Mouse (Mus musculus) MEL (cell line): Measurements from ENCODE around the gene Scrt2.
A peak's percentile ranks its signal among the peaks of the same experiment; 100 is the strongest.

Experiments
- BHLHE40 ChIP-seq: IDR thresholded peaks from 2 replicates; pipeline ENCODE4 v1.6.1; 2012; ENCODE audit warnings: low read depth, mild to moderate bottlenecking, inconsistent platforms, low read length, improper control_type of control experiment, borderline replicate concordance
- CHD2 ChIP-seq: IDR thresholded peaks from 2 replicates; pipeline ENCODE4 v1.6.1; 2011; ENCODE audit warnings: low read length, improper control_type of control experiment
- CTCF ChIP-seq, 3 experiments: IDR thresholded peaks in 2 of 3; conservative IDR thresholded peaks in 1 of 3; 2 replicates each; pipeline ENCODE4 v1.5.1; 2011 to 2012; ENCODE audit warnings: low read length in 3 of 3, low read depth in 2 of 3, mild to moderate bottlenecking in 2 of 3, improper control_type of control experiment in 1 of 3, inconsistent platforms in 1 of 3, mixed read lengths in 1 of 3, moderate library complexity in 1 of 3; ENCODE audit not compliant: control insufficient read depth in 1 of 3, insufficient read depth in 1 of 3, poor library complexity in 1 of 3, severe bottlenecking in 1 of 3
- EP300 ChIP-seq, 2 experiments: IDR thresholded peaks; 2 replicates each; pipeline ENCODE4 v1.6.1; 2011; ENCODE audit warnings: improper control_type of control experiment in 2 of 2, low read length in 2 of 2, low read depth in 1 of 2, mild to moderate bottlenecking in 1 of 2
- ETS1 ChIP-seq: IDR thresholded peaks from 2 replicates; pipeline ENCODE4 v1.6.1; 2012; ENCODE audit warnings: low read depth, mild to moderate bottlenecking, inconsistent platforms, low read length, improper control_type of control experiment, moderate library complexity
- GATA1 ChIP-seq: IDR thresholded peaks from 2 replicates; pipeline ENCODE4 v1.6.1; 2011; ENCODE audit warnings: low read depth, low read length, improper control_type of control experiment
- MAX ChIP-seq: IDR thresholded peaks from 2 replicates; pipeline ENCODE4 v1.6.1; 2011; ENCODE audit warnings: low read length, improper control_type of control experiment
- POLR2A ChIP-seq, 2 experiments: IDR thresholded peaks; 2 replicates each; pipeline ENCODE4 v1.6.1; 2011 to 2012; ENCODE audit warnings: low read length in 2 of 2, mild to moderate bottlenecking in 2 of 2, control low read depth in 1 of 2, improper control_type of control experiment in 1 of 2, low read depth in 1 of 2, moderate library complexity in 1 of 2; ENCODE audit not compliant: control insufficient read depth in 1 of 2, insufficient read depth in 1 of 2, poor library complexity in 1 of 2
- POLR2AphosphoS2 ChIP-seq: IDR thresholded peaks from 2 replicates; pipeline ENCODE4 v1.6.1; 2011; ENCODE audit warnings: low read length, improper control_type of control experiment
- USF1 ChIP-seq: IDR thresholded peaks from 2 replicates; pipeline ENCODE4 v1.6.1; 2014; ENCODE audit warnings: low read depth, mild to moderate bottlenecking, inconsistent platforms, low read length, improper control_type of control experiment, moderate library complexity
- ZKSCAN1 ChIP-seq: IDR thresholded peaks from 2 replicates; pipeline ENCODE4 v1.6.1; 2012; ENCODE audit warnings: low read depth, mild to moderate bottlenecking, inconsistent platforms, low read length, improper control_type of control experiment, moderate library complexity
- ZMIZ1 ChIP-seq: IDR thresholded peaks from 2 replicates; pipeline ENCODE4 v1.6.1; 2012; ENCODE audit warnings: low read depth, mild to moderate bottlenecking, inconsistent platforms, low read length, improper control_type of control experiment, moderate library complexity

GRCm38 (mm10) chr2:152104711-152105317, 23.5 kb downstream of the Scrt2 start:
- no peak for TF ChIP-seq CHD2
- TF ChIP-seq EP300 (IDR thresholded peaks at IDR 0.05; ENCODE audit: low read depth in 1 of 2, low read length in 2 of 2), result no peak
- peak; percentile 77 for TF ChIP-seq ETS1
- no peak for TF ChIP-seq CTCF (IDR thresholded peaks at IDR 0.05 in 2 of 3, conservative IDR thresholded peaks at IDR 0.05 in 1 of 3; ENCODE audit: control insufficient read depth in 1 of 3, insufficient read depth in 1 of 3, low read depth in 2 of 3, low read length in 3 of 3, poor library complexity in 1 of 3, severe bottlenecking in 1 of 3)
- TF ChIP-seq MAX, result no peak; the same call in 1 of the 2 replicates
- TF ChIP-seq POLR2A (IDR thresholded peaks at IDR 0.05; ENCODE audit: control insufficient read depth in 1 of 2, insufficient read depth in 1 of 2, low read depth in 1 of 2, low read length in 2 of 2, poor library complexity in 1 of 2), result no peak
- TF ChIP-seq ZMIZ1, result no peak
- TF ChIP-seq BHLHE40, result no peak
- peak; percentile 83 for TF ChIP-seq USF1
- TF ChIP-seq ZKSCAN1, result no peak
- TF ChIP-seq GATA1, result no peak
- no peak for TF ChIP-seq POLR2AphosphoS2
